Comparison of ENCODE assay signal across 7 mouse cellular contexts in the genomic region with DNA sequence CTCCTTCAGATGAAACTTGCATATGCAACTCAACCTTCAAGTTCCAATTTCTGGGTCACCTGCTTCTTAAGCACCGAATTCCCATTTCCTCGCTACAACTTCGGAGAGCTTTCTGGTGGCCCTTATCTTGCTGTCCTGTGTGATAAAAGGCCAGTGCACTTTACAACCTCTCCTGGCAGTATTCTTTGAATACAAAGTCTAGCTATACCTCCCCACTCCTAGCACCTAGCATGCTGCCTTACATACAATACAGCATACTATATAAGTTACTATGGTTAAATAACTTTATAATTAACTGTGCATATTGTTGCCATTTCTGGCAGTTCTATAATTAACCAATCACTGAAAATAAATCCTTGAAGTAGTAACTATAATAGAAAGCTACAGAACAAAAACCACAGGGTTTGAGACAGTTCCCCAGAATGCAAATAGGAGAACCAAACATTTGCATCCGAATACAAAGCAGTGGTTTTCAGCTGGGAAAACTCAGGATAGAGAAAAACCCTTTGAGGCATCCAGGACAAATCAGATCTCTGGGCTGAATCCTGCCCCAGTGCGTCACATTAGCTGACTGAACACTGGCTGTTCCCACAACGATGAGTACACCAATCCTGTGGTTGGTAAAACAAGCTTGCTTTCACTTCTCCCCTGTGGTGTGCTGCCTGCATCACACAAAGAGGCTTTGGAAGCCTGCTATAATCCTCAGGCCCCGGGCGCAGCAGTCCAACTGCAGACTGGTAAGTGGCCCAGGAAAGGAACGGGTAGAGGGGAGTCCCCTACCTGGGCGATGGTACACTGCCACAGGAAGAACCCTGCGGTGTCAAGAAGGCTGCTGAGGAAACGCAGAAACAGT. TPM values are rescaled to one million over a fixed set of nuclear protein-coding genes. Genes with fewer than 3 reads are reported as not detected.
DNase-seq lines count a peak whose midpoint lies in the region; ATAC-seq lines count a peak whose summit lies in the region.

Gene Il18, plus strand, starts transcription at position 587 of the 853 bp plus-strand sequence.

- H3K4me1 ChIP-seq in megakaryocyte, embryonic 14.5 days: peaks cover 9% of the 10 kb centered on the region

- H3K27me3 ChIP-seq in megakaryocyte, embryonic 14.5 days (replicated peaks): no peaks in the 10 kb centered on the region

- peak; percentile 59 for DNase-seq in T-cell, adult 2 months (ENCODE audit: low spot score)
- DNase-seq in cerebellum, adult 18-20 months: peak; percentile 14 to 35
- DNase-seq in induced T-regulatory cell, adult 2 months (ENCODE audit: low read depth): peak; percentile 74
- DNase-seq in left cerebral cortex, adult 8-10 months (ENCODE audit: low spot score in 2 of 2): peak; percentile 51 to 79
- DNase-seq in right cerebral cortex, postnatal 25 days: peak; percentile 47

- ATAC-seq in frontal cortex, adult (ENCODE audit: low TSS enrichment): peak; percentile 100

- no peaks in the 10 kb centered on the region for H3K9me3 ChIP-seq in megakaryocyte, embryonic 14.5 days

- H3K4me3 ChIP-seq in megakaryocyte, embryonic 14.5 days (replicated peaks): peak within 1 kb of the TSS; percentile 84

- H3K36me3 ChIP-seq in megakaryocyte, embryonic 14.5 days (replicated peaks; ENCODE audit: low read length): no peaks in the 10 kb centered on the region

RNA-seq across cellular contexts. Expression of gene Il18, which starts in this region (rescaled TPM):
- 10 to 100 TPM; 20.2 to 26.5 (median 25.1) TPM for total RNA-seq in left cerebral cortex, adult 8-10 months (2022)
- polyA plus RNA-seq in megakaryocyte, embryonic 14.5 days (2012; ENCODE audit: insufficient read depth, low replicate concordance): 2.0 TPM in 1 of 2 replicates, not detected in the other

Comparison
In these comparisons a context has a peak if more than half of its experiments do, and no peak if none do; other contexts are left out.
1. Peak in every context shown above with its lines: DNase-seq, ATAC-seq and H3K4me3 ChIP-seq.